Mouse (Mus musculus) heart, postnatal 4 days (tissue): ENCODE measurements around the gene Drd5. TPM values are rescaled to one million over a fixed set of nuclear protein-coding genes. Genes with fewer than 3 reads are reported as not detected.
A peak's percentile ranks its signal among the peaks of the same experiment; 100 is the strongest.

Experiments
- DNase-seq: peaks from one replicate; pipeline ENCODE4 v3.0.0; 2021
- total RNA-seq, 2 experiments: library from RNA; stranded (reverse); gene quantifications; 2 replicates each; pipeline ENCODE4 v1.2.3; 2021

Drd5 gene
- total RNA-seq, 2 experiments from 2014 or later, result not detected

DNA sequence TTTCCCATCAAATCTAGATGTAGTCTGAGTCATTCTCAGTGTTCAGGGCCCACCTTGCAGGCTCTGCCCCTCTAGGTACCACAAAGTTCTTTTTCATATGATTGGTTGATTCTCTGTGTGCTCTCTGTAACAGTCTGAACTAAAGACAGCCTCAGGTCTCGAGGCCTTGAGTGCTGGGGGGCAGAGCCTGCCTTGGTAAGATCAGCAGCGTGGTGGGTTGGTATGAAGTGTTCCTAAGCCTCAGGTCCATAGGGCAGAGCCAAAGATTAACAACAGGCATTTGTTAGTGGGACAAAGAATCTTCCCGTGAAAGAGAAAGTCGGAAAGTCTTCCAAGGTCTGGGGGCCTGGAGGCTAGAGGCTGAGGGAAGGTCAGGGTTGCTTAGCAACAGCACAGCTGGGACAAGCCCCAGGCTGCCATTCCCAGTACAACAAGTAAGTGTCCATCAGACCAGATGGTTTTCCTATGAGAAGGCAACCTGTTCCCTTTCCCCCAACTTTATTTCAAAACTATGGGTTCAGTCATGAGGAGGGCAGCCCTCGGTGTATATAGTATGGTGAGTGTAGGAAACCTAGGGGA is 31.3 kb downstream of the Drd5 start:
- DNase-seq, result no peak

- DNase-seq, result no peak
Observed at GRCm38 (mm10) chr5:38356927-38357326, 37.8 kb downstream of the Drd5 start.

GRCm38 (mm10) chr5:38359716-38360115 is 40.5 kb downstream of the Drd5 start:
- no peak for DNase-seq

DNA sequence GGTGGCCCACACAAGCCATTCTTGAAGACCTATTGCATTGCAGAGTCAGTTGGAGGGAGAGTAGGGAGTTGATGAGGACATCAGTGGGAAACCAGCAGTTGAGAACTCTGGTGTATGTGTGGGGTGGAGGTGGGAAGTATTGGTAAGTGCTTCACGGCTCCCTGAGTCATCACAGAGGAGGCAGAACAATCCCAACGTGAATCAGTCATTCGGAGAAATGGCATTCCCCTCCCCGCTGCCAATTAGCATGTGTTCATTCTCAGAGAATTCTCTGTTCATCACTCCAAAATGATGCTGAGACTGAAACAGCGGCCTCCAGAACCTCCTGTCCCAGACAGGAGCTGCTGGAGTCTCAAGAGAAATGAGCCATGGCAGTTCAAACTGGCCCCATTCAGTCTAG is 45.2 kb downstream of the Drd5 start:
- DNase-seq, result no peak

GRCm38 (mm10) chr5:38365521-38365920 is 46.4 kb downstream of the Drd5 start:
- no peak for DNase-seq

GRCm38 (mm10) chr5:38366650-38367470 is 47.7 kb downstream of the Drd5 start:
- peak; percentile 55 for DNase-seq

DNA sequence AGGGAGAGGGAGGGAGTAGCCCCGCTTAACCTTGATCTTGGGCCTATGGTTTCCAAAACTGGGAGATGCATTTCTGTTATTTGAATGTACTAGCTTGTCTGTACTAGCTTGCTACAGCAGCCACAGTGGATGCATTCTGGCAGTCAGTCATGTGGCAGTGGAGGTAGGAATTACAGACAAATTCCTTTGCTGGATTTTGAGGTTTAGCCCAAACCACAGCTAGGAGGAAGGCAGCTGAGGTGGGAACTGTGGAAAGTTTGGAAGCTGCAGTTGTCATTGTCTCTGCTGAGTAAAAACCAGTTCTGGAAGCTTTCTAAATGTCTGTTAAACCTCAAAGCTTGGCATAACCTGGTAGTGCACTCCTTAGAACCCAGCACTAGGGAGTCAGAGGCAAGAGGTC is 52.1 kb downstream of the Drd5 start:
- no peak for DNase-seq

Other genes starting within 250 kb of the Drd5 start
- 10 to 100 TPM; 21.1 to 22.4 TPM for gene Nsg1, start 159.5 kb upstream of the Drd5 start, total RNA-seq
- 1 to 10 TPM; 8.0 to 8.2 TPM for gene Zbtb49, start 98.9 kb upstream of the Drd5 start, total RNA-seq
- gene Lyar, start 98.9 kb upstream of the Drd5 start, total RNA-seq, result 10 to 100 TPM; 18.5 to 20.0 TPM
- 10 to 100 TPM; 23.8 to 26.3 TPM for gene Tmem128, start 59.2 kb upstream of the Drd5 start, total RNA-seq
- under 1 TPM; 0.36 TPM for gene Otop1, start 43.4 kb upstream of the Drd5 start, total RNA-seq
- gene Slc2a9, start 183.8 kb downstream of the Drd5 start, total RNA-seq, result 1 to 10 TPM; 1.8 to 2.0 TPM
- gene Wdr1, start 243.9 kb downstream of the Drd5 start, total RNA-seq, result 100 to 1,000 TPM; 238 to 243 TPM